Mouse (Mus musculus): ENCODE measurements around the gene Wwp2. TPM values are rescaled to one million over a fixed set of nuclear protein-coding genes. Genes with fewer than 3 reads are reported as not detected.
A peak's percentile ranks its signal among the peaks of the same experiment; 100 is the strongest.

The Wwp2 gene
- polyA plus RNA-seq, 1 experiment = 44.0 TPM

GRCm38 (mm10) chr8:107497708-107498107, 61.5 kb downstream of the Wwp2 start:
- TF ChIP-seq POLR2A (IDR thresholded peaks at IDR 0.05; ENCODE audit: low read depth, low read length) = no peak
- no peak for TF ChIP-seq CTCF (conservative IDR thresholded peaks at IDR 0.05; ENCODE audit: insufficient read depth, insufficient read length, low read depth, low read length)
- H3K36me3 ChIP-seq (ENCODE audit: control insufficient read depth, insufficient read depth, low read length) = no peaks in the 10 kb centered on the region
- H3K4me1 ChIP-seq (ENCODE audit: control insufficient read depth, insufficient read depth, low read length) = peaks cover 4% of the 10 kb centered on the region; the same call in 1 of the 2 replicates
- no peak overlapping the region for H3K27ac ChIP-seq (ENCODE audit: insufficient read depth, low read depth, low read length)
- H3K27me3 ChIP-seq (replicated peaks; ENCODE audit: control insufficient read depth, insufficient read depth, low read length) = no peaks in the 10 kb centered on the region
- no peak for DNase-seq
- H3K4me3 ChIP-seq (ENCODE audit: insufficient read depth, low read depth, low read length) = no peak overlapping the region
- 92% methylated on average over 6 of the region's 6 CpGs for WGBS

GRCm38 (mm10) chr8:107498390-107498789, 62.2 kb downstream of the Wwp2 start:
- Histone ChIP-seq H3K27ac (ENCODE audit: insufficient read depth, low read depth, low read length) (no peak overlapping the region), H3K4me1 (ENCODE audit: control insufficient read depth, insufficient read depth, low read length) (peaks cover 7% of the 10 kb centered on the region; the same call in 1 of the 2 replicates), H3K27me3 (replicated peaks; ENCODE audit: control insufficient read depth, insufficient read depth, low read length) (no peaks in the 10 kb centered on the region), H3K4me3 (ENCODE audit: insufficient read depth, low read depth, low read length) (no peak overlapping the region), H3K36me3 (ENCODE audit: control insufficient read depth, insufficient read depth, low read length) (no peaks in the 10 kb centered on the region)
- 89% methylated on average over 1 of the region's 1 CpGs for WGBS
- TF ChIP-seq POLR2A (IDR thresholded peaks at IDR 0.05; ENCODE audit: low read depth, low read length) = no peak
- TF ChIP-seq CTCF (conservative IDR thresholded peaks at IDR 0.05; ENCODE audit: insufficient read depth, insufficient read length, low read depth, low read length) = 0 out of 2 replicates have a peak, but pooled peaks have one; percentile 8
- no peak for DNase-seq

DNA sequence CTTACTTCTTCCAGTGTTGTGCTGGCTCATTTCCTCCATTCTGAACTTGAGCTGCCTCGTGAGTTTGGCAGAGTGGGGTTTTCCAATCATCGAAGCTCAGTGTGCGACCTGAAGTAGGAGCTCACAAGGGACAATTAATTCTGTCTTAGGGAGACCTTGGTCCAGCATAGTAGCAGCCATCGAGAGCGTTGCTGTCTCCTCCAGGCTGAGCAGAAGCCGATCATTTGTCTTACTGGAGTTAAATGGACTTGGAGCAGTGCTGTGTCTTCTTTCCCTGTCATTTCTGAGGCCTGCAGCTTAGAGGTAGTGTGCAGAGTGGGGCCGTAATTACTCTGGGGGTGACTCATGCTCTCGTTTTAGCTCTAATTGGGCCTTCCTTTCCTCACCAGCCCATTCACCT, 62.6 kb downstream of the Wwp2 start:
- Histone ChIP-seq H3K27ac (ENCODE audit: insufficient read depth, low read depth, low read length) (no peak overlapping the region), H3K4me1 (ENCODE audit: control insufficient read depth, insufficient read depth, low read length) (peaks cover 11% of the 10 kb centered on the region; the same call in 1 of the 2 replicates), H3K27me3 (replicated peaks; ENCODE audit: control insufficient read depth, insufficient read depth, low read length) (no peaks in the 10 kb centered on the region), H3K4me3 (ENCODE audit: insufficient read depth, low read depth, low read length) (no peak overlapping the region), H3K36me3 (ENCODE audit: control insufficient read depth, insufficient read depth, low read length) (no peaks in the 10 kb centered on the region)
- 72% methylated on average over 8 of the region's 8 CpGs for WGBS
- no peak for DNase-seq
- TF ChIP-seq POLR2A (IDR thresholded peaks at IDR 0.05; ENCODE audit: low read depth, low read length) (no peak), CTCF (conservative IDR thresholded peaks at IDR 0.05; ENCODE audit: insufficient read depth, insufficient read length, low read depth, low read length) (no peak)

DNA sequence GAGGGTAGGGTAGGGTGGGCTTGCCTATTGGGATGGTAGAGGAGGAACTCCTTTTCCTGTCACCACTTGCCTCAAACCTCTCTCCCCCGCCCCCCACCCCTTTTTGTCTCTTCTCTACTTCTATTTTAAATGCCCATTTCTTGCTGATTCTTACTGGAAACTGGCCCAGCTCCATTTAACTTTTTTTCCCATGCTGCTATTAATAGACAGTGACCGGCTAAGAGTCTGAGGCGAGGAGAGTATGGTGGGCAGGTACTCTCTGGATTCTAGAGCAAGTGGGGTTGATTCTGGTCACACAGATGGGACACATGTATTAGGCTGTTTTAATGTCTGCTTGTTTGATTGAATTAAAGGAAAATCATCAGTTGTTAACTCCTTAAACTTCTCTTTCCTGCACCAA, 63.4 kb downstream of the Wwp2 start:
- H3K27ac ChIP-seq (ENCODE audit: insufficient read depth, low read depth, low read length) = no peak overlapping the region
- no peak for TF ChIP-seq POLR2A (IDR thresholded peaks at IDR 0.05; ENCODE audit: low read depth, low read length)
- no peak for TF ChIP-seq CTCF (conservative IDR thresholded peaks at IDR 0.05; ENCODE audit: insufficient read depth, insufficient read length, low read depth, low read length)
- H3K27me3 ChIP-seq (replicated peaks; ENCODE audit: control insufficient read depth, insufficient read depth, low read length) = no peaks in the 10 kb centered on the region
- peaks cover 16% of the 10 kb centered on the region; the same call in 1 of the 2 replicates for H3K4me1 ChIP-seq (ENCODE audit: control insufficient read depth, insufficient read depth, low read length)
- no peak overlapping the region for H3K4me3 ChIP-seq (ENCODE audit: insufficient read depth, low read depth, low read length)
- 56% methylated on average over 3 of the region's 3 CpGs for WGBS
- H3K36me3 ChIP-seq (ENCODE audit: control insufficient read depth, insufficient read depth, low read length) = no peaks in the 10 kb centered on the region
- no peak for DNase-seq

DNA sequence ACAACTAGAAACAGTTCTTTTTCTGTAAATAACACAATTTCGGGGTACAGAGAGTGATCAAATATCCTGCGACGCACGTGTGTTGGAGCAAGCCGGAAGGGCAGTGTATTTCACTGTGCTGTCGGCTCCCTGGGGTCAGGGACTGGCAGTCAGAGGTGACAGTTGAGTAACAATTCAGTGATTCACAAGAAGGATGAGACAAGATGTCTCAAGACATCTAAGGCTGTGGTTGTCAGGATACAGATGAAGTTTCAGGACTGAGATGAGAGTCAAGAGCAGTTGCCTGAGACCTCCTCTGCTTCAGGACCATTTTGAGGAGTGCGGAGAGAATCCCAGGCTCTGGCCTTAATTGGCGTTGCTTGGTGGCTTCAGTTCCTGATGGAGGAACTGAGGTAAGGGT, 66.2 kb downstream of the Wwp2 start:
- H3K4me3 ChIP-seq (ENCODE audit: insufficient read depth, low read depth, low read length) = no peak overlapping the region
- H3K36me3 ChIP-seq (ENCODE audit: control insufficient read depth, insufficient read depth, low read length) = no peaks in the 10 kb centered on the region; the same call in 1 of the 2 replicates
- WGBS = 81% methylated on average over 8 of the region's 8 CpGs
- H3K27me3 ChIP-seq (replicated peaks; ENCODE audit: control insufficient read depth, insufficient read depth, low read length) = no peaks in the 10 kb centered on the region
- H3K4me1 ChIP-seq (ENCODE audit: control insufficient read depth, insufficient read depth, low read length) = peaks cover 16% of the 10 kb centered on the region; the same call in 1 of the 2 replicates
- no peak for DNase-seq
- H3K27ac ChIP-seq (ENCODE audit: insufficient read depth, low read depth, low read length) = no peak overlapping the region
- no peak for TF ChIP-seq CTCF (conservative IDR thresholded peaks at IDR 0.05; ENCODE audit: insufficient read depth, insufficient read length, low read depth, low read length)
- no peak for TF ChIP-seq POLR2A (IDR thresholded peaks at IDR 0.05; ENCODE audit: low read depth, low read length)

DNA sequence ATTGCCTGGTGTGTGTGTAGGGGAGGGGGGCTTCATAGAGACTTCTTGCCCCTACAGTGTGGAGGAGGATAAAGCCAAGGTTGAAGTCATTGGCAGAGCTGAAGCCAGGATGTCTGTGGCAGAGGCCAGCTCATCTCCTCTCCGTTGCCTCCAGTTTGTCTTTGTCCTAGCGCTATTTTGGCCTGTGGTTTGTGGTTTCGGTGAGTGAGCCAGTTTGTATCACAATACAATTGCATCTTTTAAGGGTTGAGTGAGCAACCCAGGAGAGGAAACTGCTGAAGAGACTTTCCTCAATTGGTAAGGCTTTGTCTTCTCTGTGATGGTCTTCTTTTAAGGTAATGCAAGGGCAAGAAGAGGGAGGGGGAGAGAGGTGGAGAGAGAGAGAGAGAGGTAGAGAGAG, 66.8 kb downstream of the Wwp2 start:
- TF ChIP-seq CTCF (conservative IDR thresholded peaks at IDR 0.05; ENCODE audit: insufficient read depth, insufficient read length, low read depth, low read length) (no peak), POLR2A (IDR thresholded peaks at IDR 0.05; ENCODE audit: low read depth, low read length) (no peak)
- no peak overlapping the region for H3K4me3 ChIP-seq (ENCODE audit: insufficient read depth, low read depth, low read length)
- 60% methylated on average over 3 of the region's 3 CpGs for WGBS
- no peak overlapping the region for H3K27ac ChIP-seq (ENCODE audit: insufficient read depth, low read depth, low read length)
- H3K36me3 ChIP-seq (ENCODE audit: control insufficient read depth, insufficient read depth, low read length) = no peaks in the 10 kb centered on the region; the same call in 1 of the 2 replicates
- peaks cover 16% of the 10 kb centered on the region; the same call in 1 of the 2 replicates for H3K4me1 ChIP-seq (ENCODE audit: control insufficient read depth, insufficient read depth, low read length)
- DNase-seq = no peak
- H3K27me3 ChIP-seq (replicated peaks; ENCODE audit: control insufficient read depth, insufficient read depth, low read length) = no peaks in the 10 kb centered on the region

GRCm38 (mm10) chr8:107503354-107503753, 67.2 kb downstream of the Wwp2 start:
- H3K27me3 ChIP-seq (replicated peaks; ENCODE audit: control insufficient read depth, insufficient read depth, low read length) = no peaks in the 10 kb centered on the region
- H3K4me3 ChIP-seq (ENCODE audit: insufficient read depth, low read depth, low read length) = no peak overlapping the region
- H3K36me3 ChIP-seq (ENCODE audit: control insufficient read depth, insufficient read depth, low read length) = no peaks in the 10 kb centered on the region; the same call in 1 of the 2 replicates
- H3K4me1 ChIP-seq (ENCODE audit: control insufficient read depth, insufficient read depth, low read length) = peaks cover 16% of the 10 kb centered on the region; the same call in 1 of the 2 replicates
- 20% methylated on average over 6 of the region's 6 CpGs for WGBS
- TF ChIP-seq CTCF (conservative IDR thresholded peaks at IDR 0.05; ENCODE audit: insufficient read depth, insufficient read length, low read depth, low read length) (no peak), POLR2A (IDR thresholded peaks at IDR 0.05; ENCODE audit: low read depth, low read length) (no peak)
- DNase-seq = peak; percentile 48
- H3K27ac ChIP-seq (ENCODE audit: insufficient read depth, low read depth, low read length) = no peak overlapping the region

Measured in kidney, adult 2 months (tissue).